Comparison of ENCODE assay signal across 8 mouse cellular contexts in genomic region chr11:82388371-82389313, GRCm38 (mm10). TPM values are rescaled to one million over a fixed set of nuclear protein-coding genes. Genes with fewer than 3 reads are reported as not detected.
DNase-seq lines count a peak whose midpoint lies in the region; ATAC-seq and TF ChIP-seq lines count a peak whose summit lies in the region.

Gene Tmem132e (plus strand): TSS chr11:82388900.

- peak within 1 kb of the TSS; percentile 31; the same call in 1 of the 2 replicates for H3K9ac ChIP-seq in kidney, postnatal 0 days (ENCODE audit: low read depth, low read length)
- H3K9ac ChIP-seq in embryonic facial prominence, embryonic 14.5 days (ENCODE audit: low read depth, low read length): peak within 1 kb of the TSS; percentile 61
- peak within 1 kb of the TSS; percentile 74 for H3K9ac ChIP-seq in hindbrain, postnatal 0 days (replicated peaks; ENCODE audit: low read length)

- WGBS in kidney, postnatal 0 days: 1% methylated on average over 86 of the region's 88 CpGs
- 0% methylated on average over 46 of the region's 88 CpGs for WGBS in embryonic facial prominence, embryonic 14.5 days
- WGBS in hindbrain, postnatal 0 days: under 1% methylated on average over 73 of the region's 88 CpGs
- under 1% methylated on average over 88 of the region's 88 CpGs for WGBS in midbrain, embryonic 10.5 days

- ATAC-seq in kidney, postnatal 0 days (replicated peaks; ENCODE audit: low FRiP score, low read depth): no peak
- ATAC-seq in embryonic facial prominence, embryonic 14.5 days (ENCODE audit: low read depth): peak; percentile 41; the same call in 1 of the 2 replicates
- ATAC-seq in hindbrain, postnatal 0 days: peak; percentile 39; the same call in 1 of the 2 replicates

- peak within 1 kb of the TSS; percentile 92 for H3K4me2 ChIP-seq in kidney, postnatal 0 days (ENCODE audit: low read length)
- peak within 1 kb of the TSS; percentile 96 for H3K4me2 ChIP-seq in embryonic facial prominence, embryonic 14.5 days (ENCODE audit: low read depth, low read length)
- peak within 1 kb of the TSS; percentile 71 for H3K4me2 ChIP-seq in hindbrain, postnatal 0 days (ENCODE audit: low read depth, low read length)

- no peak within 1 kb of the TSS for H3K27ac ChIP-seq in kidney, postnatal 0 days
- H3K27ac ChIP-seq in embryonic facial prominence, embryonic 14.5 days (replicated peaks; ENCODE audit: low read depth, low read length): no peak within 1 kb of the TSS
- peak within 1 kb of the TSS; percentile 68 for H3K27ac ChIP-seq in hindbrain, postnatal 0 days
- peak within 1 kb of the TSS; percentile 79 for H3K27ac ChIP-seq in midbrain, embryonic 10.5 days (replicated peaks)

- peak within 1 kb of the TSS; percentile 49 for H3K4me3 ChIP-seq in kidney, postnatal 0 days (replicated peaks; ENCODE audit: low read depth, low read length)
- peak within 1 kb of the TSS; percentile 63 for H3K4me3 ChIP-seq in embryonic facial prominence, embryonic 14.5 days (ENCODE audit: low read depth, low read length)
- H3K4me3 ChIP-seq in hindbrain, postnatal 0 days (ENCODE audit: low read length): peak within 1 kb of the TSS; percentile 73
- peak within 1 kb of the TSS; percentile 72 for H3K4me3 ChIP-seq in midbrain, embryonic 10.5 days

- no peaks in the 10 kb centered on the region for H3K36me3 ChIP-seq in kidney, postnatal 0 days (ENCODE audit: insufficient read depth, low read length)
- no peaks in the 10 kb centered on the region for H3K36me3 ChIP-seq in embryonic facial prominence, embryonic 14.5 days (ENCODE audit: control insufficient read depth, insufficient read depth, low read length)
- no peaks in the 10 kb centered on the region for H3K36me3 ChIP-seq in hindbrain, postnatal 0 days (ENCODE audit: insufficient read depth, low read length)
- H3K36me3 ChIP-seq in midbrain, embryonic 10.5 days: no peaks in the 10 kb centered on the region

- no peak for DNase-seq in kidney, postnatal 0 days (ENCODE audit: low spot score)
- no peak for DNase-seq in kidney, adult 8-10 months
- peak; percentile 12 for DNase-seq in adrenal gland, postnatal 14 days
- DNase-seq in embryonic facial prominence, embryonic 14.5 days (ENCODE audit: low spot score): no peak
- peak; percentile 63 for DNase-seq in hindbrain, postnatal 0 days (ENCODE audit: low spot score)
- peak; percentile 74 for DNase-seq in midbrain, embryonic 10.5 days (ENCODE audit: low spot score)
- peak; percentile 43 for DNase-seq in testis, postnatal 10 days (ENCODE audit: low spot score)
- DNase-seq in thymus, postnatal 10 days (ENCODE audit: low spot score in 2 of 2): no peak

- peak; percentile 7; the same call in 1 of the 2 replicates for TF ChIP-seq CTCF in kidney, postnatal 0 days (IDR thresholded peaks at IDR 0.05; ENCODE audit: low read depth)
- TF ChIP-seq CTCF in hindbrain, postnatal 0 days (IDR thresholded peaks at IDR 0.05; ENCODE audit: low read depth): peak; percentile 18

- H3K4me1 ChIP-seq in kidney, postnatal 0 days (replicated peaks; ENCODE audit: insufficient read depth, low read length): peaks cover 29% of the 10 kb centered on the region
- peaks cover 15% of the 10 kb centered on the region for H3K4me1 ChIP-seq in embryonic facial prominence, embryonic 14.5 days (ENCODE audit: control insufficient read depth, insufficient read depth, low read length)
- peaks cover 8% of the 10 kb centered on the region; the same call in 1 of the 2 replicates for H3K4me1 ChIP-seq in hindbrain, postnatal 0 days (ENCODE audit: insufficient read depth, low read length)
- H3K4me1 ChIP-seq in midbrain, embryonic 10.5 days: peaks cover 53% of the 10 kb centered on the region

- H3K9me3 ChIP-seq in kidney, postnatal 0 days (replicated peaks; ENCODE audit: low read length): no peaks in the 10 kb centered on the region
- H3K9me3 ChIP-seq in embryonic facial prominence, embryonic 14.5 days (ENCODE audit: control insufficient read depth, low read length): no peaks in the 10 kb centered on the region
- no peaks in the 10 kb centered on the region for H3K9me3 ChIP-seq in hindbrain, postnatal 0 days (ENCODE audit: low read length)
- no peaks in the 10 kb centered on the region for H3K9me3 ChIP-seq in midbrain, embryonic 10.5 days (replicated peaks)

- H3K27me3 ChIP-seq in kidney, postnatal 0 days (ENCODE audit: insufficient read depth, low read length): peaks cover 70% of the 10 kb centered on the region
- H3K27me3 ChIP-seq in embryonic facial prominence, embryonic 14.5 days (replicated peaks; ENCODE audit: control insufficient read depth, insufficient read depth, low read length): peaks cover 72% of the 10 kb centered on the region
- H3K27me3 ChIP-seq in hindbrain, postnatal 0 days (ENCODE audit: insufficient read depth, low read length): no peaks in the 10 kb centered on the region; the same call in 1 of the 2 replicates
- H3K27me3 ChIP-seq in midbrain, embryonic 10.5 days (ENCODE audit: low read depth, poor library complexity, severe bottlenecking): peaks cover 99% of the 10 kb centered on the region

RNA-seq across cellular contexts. Expression of gene Tmem132e, which starts in this region (rescaled TPM):
- polyA plus RNA-seq in kidney, postnatal 0 days (2015; fragmentation: Nextera tagmentation; extraction: Ambion mirVana): 0.18 and 0.31 TPM in 2 replicates
- 0.85 and 0.90 TPM in 2 replicates for total RNA-seq in adrenal gland, postnatal 14 days (2021)
- polyA plus RNA-seq in embryonic facial prominence, embryonic 14.5 days (2014; fragmentation: Nextera tagmentation; extraction: Ambion mirVana): 2.0 TPM in 2 replicates
- total RNA-seq in hindbrain, postnatal 0 days (2014; rRNA removed): 48.9 and 52.8 TPM in 2 replicates
- polyA plus RNA-seq in hindbrain, postnatal 0 days (2015; fragmentation: Nextera tagmentation; extraction: Ambion mirVana): 4.0 and 4.6 TPM in 2 replicates
- 0.89 and 0.93 TPM in 2 replicates for polyA plus RNA-seq in midbrain, embryonic 10.5 days (2016; fragmentation: Nextera tagmentation; extraction: Ambion mirVana)

Comparison
In these comparisons a context has a peak if more than half of its experiments do, and no peak if none do; other contexts are left out.
1. RNA of gene Tmem132e (total RNA-seq): 48.9 to 52.8 TPM in hindbrain, postnatal 0 days; 0.85 to 0.90 TPM in adrenal gland, postnatal 14 days; every median in the first group is over 10 times any median in the second.
2. Peak in DNase-seq in adrenal gland, postnatal 14 days; RNA of the gene not detected or under 1 TPM.
3. Peak in DNase-seq, H3K4me3 ChIP-seq and H3K27ac ChIP-seq in midbrain, embryonic 10.5 days; RNA of the gene not detected or under 1 TPM.
4. DNase-seq: peak in hindbrain, postnatal 0 days (single experiment) and testis, postnatal 10 days (single experiment); none in kidney, postnatal 0 days (single experiment), kidney, adult 8-10 months (0 of 2), embryonic facial prominence, embryonic 14.5 days (single experiment) and thymus, postnatal 10 days (0 of 2).
5. Peak in every context shown above with its lines, with median percentiles within 50 percentile points of each other: H3K4me2 ChIP-seq, H3K4me3 ChIP-seq and H3K9ac ChIP-seq.